Comparison of ENCODE assay signal across 8 mouse cellular contexts in genomic region chr11:97357663-97358062, GRCm38 (mm10). TPM values are rescaled to one million over a fixed set of nuclear protein-coding genes. Genes with fewer than 3 reads are reported as not detected.
A peak's percentile ranks its signal among the peaks of the same experiment; 100 is the strongest.
DNase-seq lines count a peak whose midpoint lies in the region; ATAC-seq and TF ChIP-seq lines count a peak whose summit lies in the region.
"Not testable (repeated sequence)": the region's sequence is repeated elsewhere in the genome, so short reads cannot be mapped to it uniquely, and the experiment has no call there.

No protein-coding gene starts in this region.

- H3K36me3 ChIP-seq in embryonic facial prominence, embryonic 10.5 days (replicated peaks); liver, embryonic 13.5 days: not testable (repeated sequence)

- H3K4me3 ChIP-seq in bone marrow macrophage, adult 2 months (ENCODE audit: insufficient read depth, low read length); embryonic facial prominence, embryonic 10.5 days; liver, embryonic 13.5 days (replicated peaks): not testable (repeated sequence)

- peak; percentile 70 for TF ChIP-seq CTCF in bone marrow macrophage, adult 2 months (IDR thresholded peaks at IDR 0.05; ENCODE audit: low read depth, low read length)

- H3K9ac ChIP-seq in liver, embryonic 13.5 days: not testable (repeated sequence)

- not testable (repeated sequence) for H3K27me3 ChIP-seq in embryonic facial prominence, embryonic 10.5 days (replicated peaks; ENCODE audit: low read depth, poor library complexity, severe bottlenecking); liver, embryonic 13.5 days

- H3K27ac ChIP-seq in bone marrow macrophage, adult 2 months (ENCODE audit: insufficient read depth, low read depth, low read length); embryonic facial prominence, embryonic 10.5 days (replicated peaks); liver, embryonic 13.5 days: not testable (repeated sequence)

- not testable (repeated sequence) for TF ChIP-seq POLR2A in bone marrow macrophage, adult 2 months (IDR thresholded peaks at IDR 0.05; ENCODE audit: borderline replicate concordance, low read depth, low read length)

- not testable (repeated sequence) for H3K9me3 ChIP-seq in embryonic facial prominence, embryonic 10.5 days; liver, embryonic 13.5 days (replicated peaks)

- not testable (repeated sequence) for H3K4me1 ChIP-seq in bone marrow macrophage, adult 2 months (ENCODE audit: control insufficient read depth, insufficient read depth, low read length); embryonic facial prominence, embryonic 10.5 days; liver, embryonic 13.5 days (replicated peaks)

- not testable (repeated sequence) for ATAC-seq in liver, embryonic 13.5 days (ENCODE audit: low read depth)

- DNase-seq in CD8-positive naive resting alpha-beta T cell, adult 2 months (ENCODE audit: low read depth in 2 of 2, low spot score in 2 of 2): peak; percentile 71 to 79
- peak; percentile 71 for DNase-seq in embryonic facial prominence, embryonic 10.5 days (ENCODE audit: low spot score)
- DNase-seq in heart, adult 9 months (ENCODE audit: low spot score in 2 of 2): peak; percentile 44 to 74
- DNase-seq in kidney, postnatal 36 days: peak; percentile 82 to 93
- DNase-seq in liver, embryonic 13.5 days: peak; percentile 61
- DNase-seq in ovary, postnatal 14 days (ENCODE audit: low spot score): peak; percentile 66
- peak; percentile 21 to 29 for DNase-seq in thymus, adult 18-20 months

- WGBS in embryonic facial prominence, embryonic 10.5 days: 20% methylated on average over 6 of the region's 6 CpGs
- WGBS in liver, embryonic 13.5 days (ENCODE audit: insufficient replicate concordance): 1% methylated on average over 4 of the region's 6 CpGs

- not testable (repeated sequence) for H3K4me2 ChIP-seq in liver, embryonic 13.5 days

RNA-seq across cellular contexts. Expression of gene Socs7, which starts 4.7 kb away (rescaled TPM):
- 9.2 and 10.3 TPM in 2 replicates for polyA plus RNA-seq in bone marrow macrophage, adult 2 months (2012; ENCODE audit: insufficient read depth, insufficient read length, missing spikeins)
- polyA plus RNA-seq in embryonic facial prominence, embryonic 10.5 days (2016; fragmentation: Nextera tagmentation; extraction: Ambion mirVana): 3.3 TPM in 2 replicates
- polyA plus RNA-seq in liver, embryonic 13.5 days (2015; fragmentation: Nextera tagmentation; extraction: Ambion mirVana): 1.0 and 1.1 TPM in 2 replicates

RNA-seq across cellular contexts. Expression of gene Gpr179, which starts 5.8 kb away (rescaled TPM):
- 0.12 TPM in 1 of 2 replicates, not detected in the other for polyA plus RNA-seq in bone marrow macrophage, adult 2 months (2012; ENCODE audit: insufficient read depth, insufficient read length, missing spikeins)
- polyA plus RNA-seq in embryonic facial prominence, embryonic 10.5 days (2016; fragmentation: Nextera tagmentation; extraction: Ambion mirVana): 0.05 and 0.07 TPM in 2 replicates
- polyA plus RNA-seq in liver, embryonic 13.5 days (2015; fragmentation: Nextera tagmentation; extraction: Ambion mirVana): 0.01 TPM in 1 of 2 replicates, not detected in the other

RNA-seq across cellular contexts. Expression of gene Mrpl45, which starts 42.1 kb away (rescaled TPM):
- 33.0 and 37.6 TPM in 2 replicates for polyA plus RNA-seq in bone marrow macrophage, adult 2 months (2012; ENCODE audit: insufficient read depth, insufficient read length, missing spikeins)
- polyA plus RNA-seq in embryonic facial prominence, embryonic 10.5 days (2016; fragmentation: Nextera tagmentation; extraction: Ambion mirVana): 65.7 and 67.0 TPM in 2 replicates
- polyA plus RNA-seq in liver, embryonic 13.5 days (2015; fragmentation: Nextera tagmentation; extraction: Ambion mirVana): 33.4 and 39.8 TPM in 2 replicates

RNA-seq across cellular contexts. Expression of gene Arhgap23, which starts 57.7 kb away (rescaled TPM):
- 7.5 and 9.2 TPM in 2 replicates for polyA plus RNA-seq in bone marrow macrophage, adult 2 months (2012; ENCODE audit: insufficient read depth, insufficient read length, missing spikeins)
- polyA plus RNA-seq in embryonic facial prominence, embryonic 10.5 days (2016; fragmentation: Nextera tagmentation; extraction: Ambion mirVana): 2.4 TPM in 2 replicates
- 6.2 and 6.8 TPM in 2 replicates for polyA plus RNA-seq in liver, embryonic 13.5 days (2015; fragmentation: Nextera tagmentation; extraction: Ambion mirVana)

Comparison
In these comparisons a context has a peak if more than half of its experiments do, and no peak if none do; other contexts are left out.
1. DNase-seq: peak in every context shown above with its lines; median percentile 88 in kidney, postnatal 36 days; 75 in CD8-positive naive resting alpha-beta T cell, adult 2 months; 71 in embryonic facial prominence, embryonic 10.5 days; 66 in ovary, postnatal 14 days; 61 in liver, embryonic 13.5 days; 59 in heart, adult 9 months; 25 in thymus, adult 18-20 months.